Mouse (Mus musculus): ENCODE results near the gene Trmt61a.

DNA sequence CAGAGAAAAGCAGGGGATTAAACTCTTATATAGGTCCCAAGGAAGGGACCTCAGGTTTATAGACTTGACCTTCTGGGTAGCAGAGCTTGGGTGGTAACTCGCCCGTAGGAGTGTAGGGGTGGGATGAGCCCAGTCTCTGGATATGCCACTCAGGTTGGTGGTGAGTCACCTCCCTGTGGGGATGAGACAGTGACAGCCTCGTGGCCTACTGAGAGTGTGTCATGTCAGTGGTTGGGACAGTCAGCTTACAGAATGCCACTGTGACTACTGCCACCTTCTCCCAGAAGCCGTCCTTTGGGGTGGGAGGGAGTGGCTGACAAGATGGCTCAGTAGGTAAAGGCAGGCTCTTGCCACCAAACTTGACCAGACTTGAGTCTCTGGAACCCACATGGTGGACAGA, 8.5 kb downstream of the Trmt61a start:
- TF ChIP-seq CTCF (IDR thresholded peaks at IDR 0.05; ENCODE audit: low read depth, low read length) = no peak
- no peak for TF ChIP-seq POLR2A (IDR thresholded peaks at IDR 0.05; ENCODE audit: borderline replicate concordance, low read depth, low read length)

Data from bone marrow macrophage, adult 2 months (primary cell).